Mouse (Mus musculus) adrenal gland, postnatal 10 days (tissue): ENCODE measurements around the gene Lrrc45. TPM values are rescaled to one million over a fixed set of nuclear protein-coding genes. Genes with fewer than 3 reads are reported as not detected.

ENCODE experiments used
- DNase-seq: peaks from one replicate; pipeline ENCODE4 v3.0.0; 2021; ENCODE audit warnings: mixed read lengths
- total RNA-seq, 2 experiments: library from RNA; stranded (reverse); gene quantifications; 2 replicates each; pipeline ENCODE4 v1.2.3; 2021

Lrrc45 gene
- total RNA-seq, 2 experiments from 2014 or later = 20.0 to 27.4 TPM

GRCm38 (mm10) chr11:120703696-120704454 lies 9.8 kb upstream of the Lrrc45 start:
- DNase-seq = peak; percentile 70

DNA sequence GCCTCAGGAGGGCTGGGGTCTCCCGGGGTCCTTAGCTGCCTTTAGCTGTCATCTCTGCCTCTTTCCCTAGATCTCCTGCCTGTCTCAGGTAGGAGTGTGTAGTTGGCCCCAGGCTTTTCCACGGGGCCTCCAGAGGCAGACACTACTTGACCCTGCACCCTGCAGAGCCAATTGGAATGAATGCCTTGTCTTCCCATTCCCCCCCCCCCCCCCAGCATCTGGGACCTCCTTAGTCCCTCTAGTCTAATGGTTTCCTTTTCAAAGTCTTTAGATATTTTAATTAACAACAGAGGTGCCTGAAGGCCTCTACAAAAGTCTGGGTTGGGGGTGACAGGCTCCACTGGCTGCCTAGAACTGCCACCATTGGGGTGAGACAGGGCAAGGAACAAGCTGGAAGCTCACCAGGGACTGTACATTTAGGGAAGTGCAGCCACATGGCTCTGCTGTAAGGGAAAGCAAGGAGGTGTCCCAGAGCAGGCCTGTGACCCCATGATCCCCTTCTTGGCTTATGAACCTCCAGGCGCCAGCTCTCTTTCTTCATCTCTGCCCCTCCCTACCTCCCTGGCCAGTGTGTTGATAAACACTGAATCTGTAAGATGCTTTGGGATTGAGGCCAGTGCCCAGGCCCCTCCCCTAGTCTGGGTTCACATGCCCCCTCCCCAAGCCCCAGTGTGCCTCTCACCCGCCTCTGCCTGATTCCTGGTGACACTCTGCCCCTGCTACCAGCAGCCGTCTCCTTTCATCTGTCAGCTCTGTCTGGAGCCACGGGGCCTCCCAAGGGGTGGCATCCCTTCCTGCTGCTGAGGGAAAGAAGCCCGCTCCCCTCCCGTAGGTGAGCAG lies 9.0 kb upstream of the Lrrc45 start:
- no peak for DNase-seq

GRCm38 (mm10) chr11:120706120-120706519 lies 7.6 kb upstream of the Lrrc45 start:
- DNase-seq = no peak

DNA sequence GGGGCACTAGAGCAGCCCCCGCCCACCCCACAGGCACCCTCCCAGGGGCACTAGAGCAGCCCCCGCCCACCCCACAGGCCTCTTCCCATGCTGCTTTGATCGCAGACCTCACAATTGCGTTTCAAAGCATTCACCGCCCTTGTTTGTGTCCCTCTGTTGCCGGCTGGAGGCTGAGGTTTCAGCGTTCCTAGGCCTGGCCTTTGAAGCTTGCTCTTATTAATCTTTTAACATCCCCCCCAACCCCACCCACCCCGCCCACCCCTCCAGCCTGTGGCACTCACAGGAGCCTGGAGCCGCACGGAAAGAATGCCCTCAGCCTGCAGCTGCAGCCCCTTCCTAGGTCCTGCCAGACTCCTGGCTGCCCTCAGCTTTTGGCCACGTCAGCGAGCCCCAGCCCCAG lies 6.5 kb upstream of the Lrrc45 start:
- no peak for DNase-seq

- DNase-seq = no peak
Observed at GRCm38 (mm10) chr11:120707969-120708368, 5.8 kb upstream of the Lrrc45 start.

- no peak for DNase-seq
Observed at GRCm38 (mm10) chr11:120709551-120709950, 4.2 kb upstream of the Lrrc45 start.

DNA sequence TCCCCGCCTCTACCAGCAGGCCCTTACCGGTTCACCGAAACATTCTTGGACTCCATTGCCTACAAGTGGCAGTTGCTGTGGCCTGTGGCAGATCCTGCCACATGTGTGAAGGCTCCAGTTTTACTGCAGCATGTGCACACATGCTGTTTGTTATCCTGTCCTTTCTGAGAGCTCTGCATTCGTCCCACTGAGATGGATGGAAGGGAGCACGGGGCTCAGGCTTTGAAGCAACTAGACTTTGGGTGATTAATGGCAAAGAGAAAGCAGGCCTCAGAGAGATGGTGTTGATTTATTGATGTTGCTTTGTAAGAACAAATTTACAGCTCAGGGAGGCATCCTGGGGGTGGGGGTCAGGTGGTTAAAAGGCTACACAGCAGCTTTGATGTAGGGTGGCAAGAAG lies 3.1 kb upstream of the Lrrc45 start:
- no peak for DNase-seq

DNA sequence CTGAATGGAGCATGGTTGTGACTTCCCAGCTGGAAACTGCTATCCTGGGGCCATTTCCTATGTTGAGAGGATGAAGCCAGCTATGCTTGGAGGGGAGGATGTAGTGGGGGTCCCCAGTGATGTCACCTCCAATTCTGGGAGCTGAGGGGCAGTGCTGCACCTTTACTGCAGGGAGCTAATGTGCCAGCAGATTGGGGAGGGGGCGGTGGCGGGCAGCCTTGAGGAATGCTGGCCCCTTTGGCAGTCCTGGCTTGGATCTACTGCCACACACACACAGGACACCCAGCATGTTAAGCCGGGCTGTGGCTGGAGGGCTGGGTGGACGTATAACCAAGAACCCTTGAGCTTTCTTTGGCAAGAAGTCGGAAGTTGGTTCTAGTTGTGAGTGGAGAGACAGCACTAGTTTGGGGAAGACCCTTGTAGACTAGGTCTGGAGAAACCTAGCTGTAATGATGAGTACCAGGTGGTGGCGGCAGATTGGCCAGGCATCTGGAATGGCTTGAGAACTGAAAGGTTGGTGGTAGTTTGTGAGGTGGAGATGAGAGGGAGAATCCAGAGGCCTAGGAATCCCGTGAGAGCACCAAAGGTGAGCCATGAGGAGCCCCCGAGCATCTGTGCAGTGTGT lies 1.6 kb upstream of the Lrrc45 start:
- no peak for DNase-seq

DNA sequence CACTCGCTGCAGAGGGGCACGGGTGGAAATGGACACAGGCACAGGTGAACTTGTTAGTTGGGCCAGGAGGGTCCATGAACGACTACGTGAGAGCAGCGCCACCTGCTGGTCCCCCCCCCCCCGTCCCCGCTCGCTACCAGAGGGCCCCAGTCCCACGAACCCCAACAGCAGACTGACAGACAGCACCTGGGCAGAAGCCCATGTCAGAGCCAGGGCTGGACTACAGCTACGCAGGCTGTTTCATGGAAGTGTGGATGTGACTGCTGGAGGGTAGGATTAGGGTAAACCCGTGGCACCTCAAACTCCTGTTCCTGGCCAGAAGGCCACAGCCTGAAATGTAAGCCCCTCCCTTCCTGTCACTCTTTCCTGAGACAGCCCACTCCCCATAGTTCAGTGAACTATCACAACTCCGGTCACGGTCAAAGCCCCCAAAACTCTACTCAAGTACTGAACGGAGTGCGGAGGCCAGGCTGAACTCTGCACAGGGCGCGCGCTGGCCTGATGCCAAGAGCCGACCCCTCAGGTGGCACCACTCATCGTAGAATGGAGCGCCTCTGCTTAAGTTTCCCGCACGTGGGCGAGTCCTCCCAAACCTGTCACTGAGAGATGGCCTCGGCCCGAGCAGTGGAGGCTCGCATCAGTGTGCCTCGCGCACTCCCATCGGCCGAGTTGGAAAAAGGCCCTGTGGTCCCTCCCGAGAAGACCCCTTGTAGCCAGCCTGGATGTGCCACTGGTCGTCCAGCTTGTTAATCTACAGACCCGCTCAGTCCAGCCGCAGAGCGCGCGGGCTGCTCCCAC lies 755 bp upstream of the Lrrc45 start:
- peak; percentile 77 for DNase-seq

DNA sequence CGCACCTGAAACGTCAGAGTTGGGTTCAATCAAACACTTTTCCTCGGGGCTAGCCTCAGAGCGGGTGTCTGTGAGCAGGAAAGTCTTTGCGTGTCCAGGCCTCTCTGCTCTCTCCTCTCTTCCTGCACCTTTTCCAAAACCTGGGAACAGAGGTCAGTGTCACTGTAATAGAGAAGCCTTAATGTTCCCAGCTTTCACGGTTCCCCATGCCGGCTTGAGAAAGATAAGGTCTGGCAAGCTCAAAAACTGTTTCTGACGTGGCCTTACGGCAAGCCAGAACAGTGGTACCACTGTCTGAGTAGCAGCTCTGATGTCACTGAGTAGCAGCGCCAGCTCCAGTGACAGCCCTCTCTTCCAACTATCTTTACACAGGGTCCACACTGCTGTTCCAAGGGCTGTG lies 821 bp downstream of the Lrrc45 start:
- DNase-seq = no peak

DNA sequence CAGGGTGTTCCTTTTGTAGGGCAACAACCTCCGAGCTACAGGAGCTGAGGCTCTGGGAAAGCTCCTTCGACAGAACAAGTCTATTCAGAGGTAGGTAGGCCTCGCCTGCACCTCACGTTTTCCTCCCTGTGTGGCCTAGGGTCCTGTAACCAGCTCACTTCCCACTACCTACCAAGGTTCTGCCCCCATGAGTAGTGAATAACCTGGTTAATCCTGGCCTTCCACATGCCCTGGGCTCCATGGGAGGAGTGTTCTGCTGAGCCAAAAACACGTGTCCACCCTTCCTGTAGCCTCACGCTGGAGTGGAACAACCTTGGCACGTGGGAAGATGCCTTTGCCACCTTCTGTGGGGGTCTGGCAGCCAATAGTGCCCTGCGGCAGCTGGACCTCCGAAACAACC lies 1.4 kb downstream of the Lrrc45 start:
- DNase-seq = no peak

GRCm38 (mm10) chr11:120719242-120719641 lies 5.5 kb downstream of the Lrrc45 start:
- no peak for DNase-seq

- no peak for DNase-seq
Observed at GRCm38 (mm10) chr11:120719841-120720376, 6.2 kb downstream of the Lrrc45 start.

- DNase-seq = peak; percentile 95
Observed at GRCm38 (mm10) chr11:120720450-120720849, 6.7 kb downstream of the Lrrc45 start.

DNA sequence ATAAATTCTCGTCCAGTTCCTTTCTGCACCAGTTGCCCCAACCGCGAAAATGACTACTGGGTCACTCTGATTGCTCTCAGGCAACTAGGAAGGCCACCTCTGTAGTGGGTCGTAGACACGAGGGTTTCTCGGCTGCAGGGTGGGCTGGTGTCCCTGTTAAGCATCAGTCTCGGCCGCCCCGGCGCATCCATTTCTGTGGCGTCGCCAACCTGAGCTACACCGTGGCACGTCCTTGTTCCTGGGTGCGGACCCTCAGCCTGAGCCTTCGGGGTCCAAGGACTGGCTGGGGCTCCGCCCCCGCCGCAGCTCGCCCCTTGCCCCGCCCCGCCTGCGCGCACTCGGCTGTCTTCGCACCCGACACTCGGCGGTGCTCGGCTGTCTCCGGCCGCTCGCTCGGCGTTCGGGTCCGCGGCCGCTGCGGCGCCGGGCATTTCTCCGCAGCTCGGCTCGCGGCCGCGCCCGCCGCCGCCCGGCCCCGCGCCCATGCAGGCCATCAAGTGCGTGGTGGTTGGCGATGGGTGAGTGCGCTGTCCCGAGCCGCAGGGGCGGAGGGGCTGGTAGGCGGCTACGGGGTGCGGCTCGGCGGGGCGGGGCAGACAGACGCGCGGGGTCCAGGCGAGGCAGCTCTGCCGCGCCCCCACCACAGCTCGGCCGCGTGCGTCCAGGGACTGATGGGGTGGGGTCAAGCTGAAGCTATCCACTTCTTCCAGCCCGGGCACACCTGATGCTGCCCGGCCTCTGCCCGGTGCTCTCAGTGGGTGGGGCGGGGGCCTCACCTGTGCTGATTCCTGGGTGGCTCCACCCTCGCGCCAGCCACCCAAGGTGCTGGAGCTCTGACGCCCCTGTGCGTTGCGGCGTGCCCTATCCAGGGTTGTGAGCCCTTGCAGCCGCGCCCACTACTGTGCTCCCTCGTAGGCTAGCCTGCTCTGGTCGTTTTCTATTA lies 7.7 kb downstream of the Lrrc45 start, which contains the start of gene Rac3:
Rac3 (plus strand) TSS at position 347 of the 943 bp plus-strand sequence.
- peak; percentile 83 for DNase-seq

DNA sequence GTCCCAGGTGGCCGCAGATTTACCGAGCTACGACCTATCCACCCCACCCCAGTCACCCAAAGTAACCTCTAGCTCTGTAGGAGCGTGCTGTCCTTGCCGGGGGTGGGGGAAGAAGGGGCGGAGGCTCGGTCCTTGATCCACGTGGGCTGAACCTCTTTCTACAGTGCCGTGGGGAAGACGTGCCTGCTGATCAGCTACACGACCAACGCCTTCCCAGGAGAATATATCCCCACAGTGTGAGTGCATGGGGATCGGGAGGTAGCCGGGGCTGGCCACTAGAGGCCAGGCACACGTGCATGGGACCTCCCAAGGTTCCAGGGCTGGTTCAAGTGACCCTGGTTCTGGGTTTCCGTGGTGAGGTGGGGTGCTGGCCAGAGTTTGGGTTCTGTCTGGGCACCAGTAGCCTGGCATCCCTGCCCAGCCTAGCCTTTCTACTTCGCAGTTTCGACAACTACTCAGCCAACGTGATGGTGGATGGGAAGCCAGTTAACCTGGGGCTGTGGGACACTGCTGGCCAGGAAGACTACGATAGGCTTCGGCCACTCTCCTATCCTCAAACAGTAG lies 8.4 kb downstream of the Lrrc45 start:
- DNase-seq = no peak

- DNase-seq = no peak
Observed at GRCm38 (mm10) chr11:120722761-120723382, 9.1 kb downstream of the Lrrc45 start.

DNA sequence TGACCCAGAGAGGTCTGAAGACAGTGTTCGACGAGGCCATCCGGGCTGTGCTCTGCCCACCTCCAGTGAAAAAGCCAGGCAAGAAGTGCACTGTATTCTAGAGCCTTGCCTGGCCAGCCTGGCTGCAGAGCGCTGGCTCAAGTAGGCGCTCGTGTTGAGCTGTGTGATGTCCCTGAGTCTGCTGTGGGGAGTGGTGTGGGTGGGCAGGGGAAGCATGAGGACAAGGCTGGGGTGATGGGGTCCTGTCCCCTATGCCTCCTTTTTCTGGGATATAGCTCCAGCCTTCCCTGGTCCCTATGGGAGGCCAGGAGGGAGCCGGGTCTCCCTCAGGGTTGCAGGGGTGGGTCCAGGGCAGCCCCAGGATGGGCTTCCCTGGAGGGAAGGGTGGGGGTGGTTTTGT lies 9.8 kb downstream of the Lrrc45 start:
- no peak for DNase-seq

GRCm38 (mm10) chr11:120726243-120727168 lies 12.8 kb downstream of the Lrrc45 start:
- DNase-seq = no peak
